Mouse (Mus musculus) right cerebral cortex, postnatal 14 days (tissue): Measurements from ENCODE around the gene Atxn2.
"Not testable (repeated sequence)": the region's sequence is repeated elsewhere in the genome, so short reads cannot be mapped to it uniquely, and the experiment has no call there.

Experiments
- DNase-seq: peaks from one replicate; pipeline ENCODE4 v3.0.0; 2022

Gene Atxn2

DNA sequence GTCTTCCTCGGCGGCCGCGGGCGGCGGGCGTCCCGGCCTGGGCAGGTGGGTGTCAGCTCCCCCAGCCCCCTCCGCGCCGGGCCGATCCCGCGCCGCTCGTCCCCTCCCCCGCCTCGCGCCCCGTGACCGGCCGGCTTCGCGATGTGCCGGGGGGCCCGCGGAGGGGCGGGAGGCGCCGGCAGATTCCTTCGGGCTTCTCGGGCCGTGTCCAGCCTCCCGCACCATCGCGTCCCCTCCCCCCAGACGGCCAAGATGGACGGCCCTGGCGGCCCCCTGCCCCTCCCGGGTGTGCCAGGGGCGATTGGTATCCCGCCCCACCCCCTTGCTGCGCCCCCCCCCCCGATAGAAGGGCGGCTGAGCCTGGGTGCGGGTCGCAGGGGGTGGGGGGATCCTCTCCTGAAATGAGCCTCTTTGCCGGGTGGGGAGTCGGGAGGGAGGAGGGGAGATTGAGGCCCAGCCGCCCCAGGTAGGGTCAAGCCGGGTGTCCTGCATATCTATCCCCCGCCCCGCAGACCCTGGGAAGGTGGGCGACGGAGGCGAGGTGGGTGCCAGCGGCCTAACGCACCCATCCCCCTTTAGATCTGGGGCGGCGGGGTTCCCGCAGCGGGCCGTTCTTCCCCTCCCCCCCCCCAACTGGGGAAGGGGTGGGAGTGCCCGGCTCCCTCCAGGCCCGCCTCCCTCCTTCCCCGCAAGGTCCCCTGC is 1.2 kb downstream of the Atxn2 start:
- peak; percentile 52 for DNase-seq

DNA sequence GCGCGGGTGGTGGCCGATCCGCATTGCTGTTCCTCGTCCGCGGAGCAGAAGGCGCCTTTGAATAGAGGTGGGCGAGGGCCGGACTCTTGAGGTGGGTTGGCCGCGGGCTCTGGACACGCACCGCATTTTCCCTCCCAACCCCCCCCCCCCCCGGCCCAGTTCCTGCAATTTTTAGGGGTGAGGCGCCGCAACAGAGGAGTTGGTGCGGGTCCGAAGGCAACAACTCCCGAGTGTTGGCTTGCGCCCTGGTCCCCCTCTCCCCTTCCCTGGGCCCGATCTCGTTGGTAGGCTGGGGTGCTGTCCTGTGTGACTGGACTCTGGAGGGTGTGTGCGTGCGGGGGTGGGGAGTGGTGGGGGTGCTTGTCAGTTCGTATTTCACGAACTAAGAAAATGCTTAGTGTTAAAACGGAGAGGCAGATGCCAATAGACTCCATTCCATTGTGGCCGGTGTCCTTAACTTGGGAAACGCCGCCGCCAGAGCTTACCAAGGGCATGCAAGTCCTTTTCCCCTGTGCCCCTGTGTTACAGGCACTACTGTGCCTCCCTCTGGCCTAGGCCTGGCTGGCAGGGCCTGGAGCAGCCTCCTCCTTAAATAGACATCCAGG is 1.9 kb downstream of the Atxn2 start:
- DNase-seq, result peak; percentile 32

DNA sequence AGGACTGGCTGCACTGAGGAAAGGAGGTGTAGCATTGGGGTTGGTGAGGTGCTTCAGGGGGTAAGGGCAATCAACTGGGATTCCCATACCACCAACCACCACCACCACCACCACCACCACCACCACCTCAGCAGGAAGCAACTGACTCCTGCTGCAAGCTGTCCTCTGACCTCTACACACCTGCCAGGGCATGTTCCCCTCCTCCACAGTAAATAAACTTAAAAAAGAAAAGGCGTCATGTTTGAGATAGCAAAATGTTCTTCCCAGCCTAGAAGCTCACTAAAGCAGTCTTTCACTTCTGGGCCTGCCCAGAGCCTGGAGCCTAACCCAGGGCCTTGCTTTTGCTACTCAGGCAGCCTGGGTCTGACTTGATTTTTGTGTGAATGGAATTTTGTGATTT is 3.2 kb downstream of the Atxn2 start:
- DNase-seq, result no peak

DNA sequence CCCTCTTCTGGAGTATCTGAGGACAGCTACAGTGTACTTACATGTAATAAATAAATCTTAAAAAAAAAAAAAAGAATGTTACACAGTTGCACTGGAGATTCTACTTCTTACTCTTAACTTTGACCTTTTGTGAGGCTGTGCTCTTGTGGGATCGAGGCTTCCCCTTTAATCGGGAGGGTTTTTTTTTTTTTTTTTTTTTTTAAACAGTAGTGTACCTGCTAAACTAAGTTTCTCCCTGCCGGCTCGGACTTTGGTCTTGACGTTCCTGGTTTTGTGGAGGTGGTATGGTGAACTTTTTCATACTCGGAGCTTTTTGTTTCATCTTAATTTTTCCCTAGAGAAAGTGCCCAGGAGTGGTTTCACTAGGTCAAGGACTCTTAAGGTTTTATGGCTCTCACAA is 3.8 kb downstream of the Atxn2 start:
- DNase-seq, result no peak

DNA sequence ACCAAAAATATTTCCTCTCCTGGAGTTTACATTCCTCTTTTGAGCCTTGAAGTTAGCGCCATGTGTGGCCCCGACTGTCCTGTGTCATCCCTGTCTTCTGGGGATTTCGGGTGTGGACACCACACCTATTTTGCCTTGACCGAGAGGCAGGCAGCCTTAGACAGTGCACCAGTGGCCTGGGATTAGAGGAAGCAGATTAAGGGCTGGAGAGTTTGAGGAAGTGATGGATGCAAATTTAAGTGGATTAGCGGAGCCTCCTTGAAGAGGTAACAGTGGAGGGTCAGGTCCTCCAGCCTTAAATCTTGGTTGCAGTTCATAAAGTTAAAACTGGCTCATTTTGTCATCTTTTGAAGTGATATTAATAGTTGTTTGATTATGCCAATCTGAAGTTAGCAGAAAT is 7.3 kb downstream of the Atxn2 start:
- no peak for DNase-seq

DNA sequence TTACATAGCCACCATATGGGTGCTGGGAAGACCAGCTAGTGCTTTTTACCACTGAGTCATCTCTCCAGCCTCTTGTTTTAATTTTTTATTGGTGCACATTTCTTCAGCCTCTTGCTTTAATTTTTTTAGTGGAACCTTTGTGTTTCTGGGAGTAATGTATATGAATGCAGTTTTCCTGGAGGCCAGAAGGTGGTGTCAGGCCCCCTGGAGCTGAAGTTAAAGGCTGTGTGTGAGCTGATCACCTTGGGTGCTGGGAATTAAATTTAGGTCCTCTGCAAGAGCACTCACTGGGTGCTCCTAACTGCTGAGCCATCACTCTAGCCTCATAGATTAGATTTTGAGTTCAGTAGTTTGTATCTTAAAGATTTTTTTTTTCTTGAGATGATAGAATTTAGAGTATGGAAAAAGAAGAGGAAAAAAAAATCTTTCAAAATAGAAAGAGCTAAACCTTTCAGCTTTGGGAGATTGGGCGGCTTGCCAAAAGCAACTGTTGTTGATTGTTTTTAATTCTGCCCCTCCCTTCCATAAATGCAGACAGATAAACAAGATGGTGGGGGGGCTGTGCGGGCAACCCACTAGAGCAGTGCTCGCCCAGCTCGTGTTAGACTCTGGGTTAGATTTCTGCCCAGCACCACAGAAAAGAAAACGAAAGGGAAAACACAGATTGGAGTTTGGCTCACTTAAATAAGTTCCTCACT is 9.9 kb downstream of the Atxn2 start:
- DNase-seq, result no peak

DNA sequence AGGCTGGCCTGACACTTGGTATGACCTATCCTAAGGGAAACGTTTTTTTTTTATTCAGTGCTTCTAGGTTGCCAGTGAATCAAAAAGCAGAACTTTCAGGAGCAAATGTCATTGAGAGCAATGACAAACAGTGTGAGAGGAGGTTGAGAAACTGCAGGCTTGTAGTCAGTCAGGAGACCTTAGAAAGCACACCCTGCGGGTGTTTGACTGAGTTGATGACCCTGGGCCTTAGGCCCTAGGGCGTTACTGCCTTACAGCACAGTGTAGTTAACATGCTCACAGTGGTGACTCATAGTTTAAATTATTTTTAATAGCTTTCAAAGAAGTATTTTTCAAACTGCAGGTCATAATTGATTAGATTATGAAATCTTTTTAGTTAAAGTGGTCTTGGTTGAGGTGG is 10.7 kb downstream of the Atxn2 start:
- DNase-seq, result no peak

DNA sequence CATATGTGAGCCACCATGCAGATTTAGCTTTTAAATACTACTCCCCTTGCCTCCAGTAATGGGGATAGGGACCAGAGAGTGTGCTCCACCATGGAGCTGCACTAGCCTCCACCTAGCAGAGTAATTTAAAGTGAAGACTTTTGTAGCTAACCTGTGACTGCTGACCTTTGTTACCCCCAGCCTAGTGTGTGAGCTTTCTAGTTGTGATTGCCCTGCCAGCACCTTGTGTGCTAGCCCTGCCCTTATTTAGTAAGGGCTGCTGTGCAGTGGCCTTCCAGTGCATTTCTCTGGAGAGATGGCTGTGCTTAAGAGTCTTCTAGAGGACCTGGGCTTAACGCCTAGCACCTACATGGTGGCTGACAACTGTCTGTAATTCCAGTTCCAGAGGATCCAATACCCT is 13.5 kb downstream of the Atxn2 start:
- DNase-seq, result no peak

DNA sequence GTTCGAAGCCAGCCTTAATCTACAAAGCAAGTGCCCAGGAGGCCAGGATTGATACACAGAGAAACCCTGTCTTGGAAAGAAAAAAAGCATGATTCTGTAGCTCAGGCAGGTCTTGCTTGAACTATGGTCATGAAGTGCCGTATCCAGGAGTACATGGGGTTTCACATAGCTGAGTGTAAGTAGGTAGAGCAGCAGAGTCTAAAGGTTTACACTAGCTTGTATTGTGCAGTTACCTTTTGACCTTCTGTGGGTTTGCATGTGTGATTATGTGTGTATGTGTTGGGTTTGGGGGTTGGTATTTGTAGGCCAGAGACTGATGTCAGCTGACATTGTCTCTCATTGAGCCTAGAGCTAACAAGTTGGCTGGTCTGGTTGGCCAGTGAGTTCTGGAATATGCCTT is 18.9 kb downstream of the Atxn2 start:
- no peak for DNase-seq

DNA sequence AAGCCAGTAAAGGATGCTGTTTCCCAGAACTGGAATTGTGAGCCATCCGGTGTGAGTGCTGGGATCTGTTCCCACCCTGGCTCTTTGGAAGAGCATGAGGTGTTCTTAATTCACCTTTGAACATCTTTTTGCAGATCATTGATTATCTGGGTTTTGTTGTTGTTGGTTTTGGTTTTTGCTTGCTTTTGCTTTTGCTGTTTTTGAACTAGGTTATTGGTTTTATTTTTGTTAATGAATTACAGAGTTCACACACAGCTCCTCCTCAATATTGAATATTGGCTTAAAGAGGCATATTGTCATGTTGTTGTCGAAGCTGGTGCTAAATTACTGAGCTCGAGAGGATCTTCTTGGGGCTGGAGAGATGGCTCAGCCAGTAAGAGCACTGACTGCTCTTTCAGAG is 25.5 kb downstream of the Atxn2 start:
- DNase-seq, result no peak

DNA sequence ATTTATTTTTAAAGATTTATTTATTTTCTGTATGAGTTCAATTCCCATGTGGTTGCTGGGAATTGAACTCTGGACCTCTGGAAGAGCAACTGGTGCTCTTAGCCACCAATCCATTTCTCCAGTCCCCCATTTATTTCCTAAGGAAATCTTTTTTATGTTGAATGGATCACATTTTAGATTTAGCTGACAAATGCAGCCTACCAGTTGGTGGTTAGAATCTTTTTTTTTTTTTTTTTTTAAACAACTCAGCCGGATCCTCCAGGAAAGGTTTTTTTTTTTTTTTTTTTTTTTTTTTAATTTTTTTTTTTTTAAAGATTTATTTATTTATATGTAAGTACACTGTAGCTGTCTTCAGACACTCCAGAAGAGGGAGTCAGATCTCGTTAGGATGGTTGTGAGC is 27.0 kb downstream of the Atxn2 start:
- not testable (repeated sequence) for DNase-seq

DNA sequence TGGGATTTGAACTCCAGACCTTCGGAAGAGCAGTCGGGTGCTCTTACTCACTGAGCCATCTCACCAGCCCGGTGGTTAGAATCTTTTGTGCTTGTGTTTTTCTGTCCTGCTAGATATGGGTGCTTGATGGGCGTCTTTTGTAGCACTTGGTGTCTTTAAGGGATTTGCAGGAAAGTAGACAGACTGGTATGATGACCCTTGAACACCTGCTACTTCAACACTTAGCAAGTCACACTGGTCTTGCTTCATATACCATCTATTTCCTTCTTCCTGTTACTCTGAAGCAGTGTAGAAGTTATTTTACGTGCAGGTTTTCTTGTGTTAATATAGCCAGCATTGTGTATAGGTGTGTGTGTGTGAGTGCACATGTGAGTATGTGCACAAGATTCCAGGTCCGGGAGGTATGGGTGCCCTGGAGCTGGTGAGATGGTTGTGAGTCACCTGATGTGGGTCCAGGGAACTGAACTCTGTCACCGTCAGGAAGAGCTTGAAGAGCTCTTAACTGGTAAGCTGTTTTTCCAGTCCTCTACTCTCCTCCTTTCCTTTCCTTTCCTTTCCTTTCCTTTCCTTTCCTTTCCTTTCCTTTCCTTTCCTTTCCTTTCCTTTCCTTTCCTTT is 27.5 kb downstream of the Atxn2 start:
- no peak for DNase-seq

DNA sequence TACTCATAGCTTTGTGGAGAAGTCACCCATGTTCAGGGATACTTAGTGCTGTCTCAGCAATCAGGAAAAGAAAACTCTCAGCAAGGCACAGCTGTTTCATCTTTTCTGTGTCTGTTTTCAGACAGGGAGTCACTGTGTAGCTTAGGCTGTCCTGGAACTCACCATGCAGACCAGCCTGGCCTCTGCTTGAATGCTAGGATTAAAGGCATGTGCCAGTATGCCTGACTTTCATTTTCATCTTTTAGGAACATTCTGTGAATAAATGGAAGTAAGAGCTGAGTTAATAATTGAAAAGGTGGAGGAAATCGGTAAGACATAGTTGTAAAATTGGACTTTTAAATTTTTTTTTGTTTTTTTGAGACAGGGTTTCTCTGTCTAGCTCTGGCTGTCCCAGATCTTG is 29.4 kb downstream of the Atxn2 start:
- no peak for DNase-seq

DNA sequence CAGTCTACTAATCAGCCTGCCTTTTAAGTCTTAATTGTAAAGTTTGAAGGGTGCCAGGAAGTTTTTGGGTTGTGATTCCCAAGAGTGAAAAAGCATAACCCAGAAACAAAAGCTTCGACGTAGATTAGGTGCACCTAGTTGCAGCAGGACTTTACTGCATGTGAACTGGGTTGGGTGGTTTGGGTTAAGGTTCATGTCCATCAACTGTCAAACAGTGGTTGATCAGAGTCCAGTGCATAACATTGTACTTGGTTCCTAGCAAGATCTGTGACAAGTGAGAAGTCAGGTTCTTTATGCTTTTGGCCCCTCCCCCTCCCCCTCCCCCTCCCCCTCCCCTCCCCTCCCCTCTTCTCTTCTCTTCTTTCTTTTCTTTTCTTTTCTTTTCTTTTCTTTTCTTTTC is 31.8 kb downstream of the Atxn2 start:
- no peak for DNase-seq

DNA sequence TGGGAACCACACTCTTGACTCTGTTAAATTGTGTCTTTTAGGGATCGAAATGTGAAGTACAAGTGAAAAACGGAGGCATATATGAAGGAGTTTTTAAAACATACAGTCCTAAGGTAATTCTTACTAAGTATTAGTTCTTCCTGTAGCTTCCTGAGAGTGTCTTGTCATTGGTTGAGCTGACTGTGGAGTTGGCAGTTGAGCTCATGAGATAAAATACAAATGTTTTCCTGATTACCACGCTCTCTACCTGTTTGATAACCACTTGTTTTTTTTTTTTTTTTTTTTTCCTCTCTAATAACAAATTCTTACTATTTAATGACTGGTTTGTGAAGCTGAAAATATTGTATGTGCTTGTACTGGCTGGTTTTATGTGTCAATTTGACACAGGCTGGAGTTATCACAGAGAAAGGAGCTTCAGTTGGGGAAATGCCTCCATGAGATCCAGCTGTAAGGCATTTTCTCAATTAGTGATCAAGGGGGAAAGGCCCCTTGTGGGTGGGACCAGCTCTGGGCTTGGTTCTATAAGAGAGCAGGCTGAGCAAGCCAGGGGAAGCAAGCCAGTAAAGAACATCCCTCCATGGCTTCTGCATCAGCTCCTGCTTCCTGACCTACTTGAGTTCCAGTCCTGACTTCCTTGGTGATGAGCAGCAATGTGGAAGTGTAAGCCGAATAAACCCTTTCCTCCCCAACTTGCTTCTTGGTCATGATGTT is 36.9 kb downstream of the Atxn2 start:
- not testable (repeated sequence) for DNase-seq

DNA sequence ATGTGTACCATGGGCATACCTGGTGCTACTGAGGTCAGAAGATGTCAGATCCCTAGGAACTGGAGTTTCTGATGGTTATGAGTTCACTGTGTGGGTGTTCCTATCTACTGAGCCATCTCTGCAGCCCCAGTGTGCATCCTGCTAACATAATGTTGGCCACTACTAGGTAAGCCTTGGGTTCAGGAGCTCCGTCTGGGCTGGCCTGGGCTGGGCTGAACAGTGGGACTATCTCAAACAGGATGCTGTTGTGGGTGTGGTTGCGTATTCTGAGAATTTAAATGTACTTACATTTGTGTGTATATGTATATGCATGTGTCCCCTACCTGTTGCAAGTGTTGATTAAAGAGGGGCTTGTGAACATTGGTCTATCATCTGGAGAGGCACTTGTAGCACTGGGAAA is 38.5 kb downstream of the Atxn2 start:
- DNase-seq, result no peak

DNA sequence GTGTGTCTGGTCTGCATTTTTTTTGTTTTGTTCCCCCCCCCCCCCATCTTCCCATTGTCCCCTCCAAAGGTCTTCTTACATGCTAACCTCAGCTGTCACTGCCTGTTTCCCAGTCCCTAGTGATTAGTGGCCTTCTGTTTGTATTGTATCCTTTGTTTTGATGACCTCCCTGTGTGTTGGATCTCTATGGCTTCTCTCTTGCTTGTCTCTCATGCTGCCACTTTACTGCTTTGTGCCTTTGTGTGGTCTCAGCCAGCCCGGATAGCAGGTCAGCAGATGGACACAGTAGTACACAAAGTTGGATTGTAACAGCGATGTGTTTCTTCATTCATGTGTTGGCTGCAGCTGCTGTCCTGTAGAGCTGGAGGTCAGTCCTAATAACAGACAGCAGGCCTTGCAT is 46.8 kb downstream of the Atxn2 start:
- DNase-seq, result no peak

DNA sequence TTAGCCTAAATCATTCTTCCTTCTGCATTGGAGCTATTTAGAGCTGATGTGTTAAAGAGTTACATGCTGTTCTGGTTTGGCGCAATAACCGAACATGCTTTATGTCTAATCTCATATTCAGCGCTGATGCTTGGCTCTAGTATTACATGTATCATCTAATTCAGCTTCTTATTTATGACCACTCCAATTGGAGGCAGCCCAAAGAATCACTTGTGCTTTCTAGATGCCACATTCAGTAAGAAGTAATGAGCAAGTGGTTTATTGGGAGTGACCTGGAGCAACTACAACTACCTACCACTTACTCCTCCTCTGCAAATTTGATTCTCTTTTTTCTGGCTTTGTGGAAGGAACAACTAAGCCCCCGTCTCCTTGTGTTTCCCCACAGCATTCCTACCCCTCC is 47.2 kb downstream of the Atxn2 start:
- no peak for DNase-seq

DNA sequence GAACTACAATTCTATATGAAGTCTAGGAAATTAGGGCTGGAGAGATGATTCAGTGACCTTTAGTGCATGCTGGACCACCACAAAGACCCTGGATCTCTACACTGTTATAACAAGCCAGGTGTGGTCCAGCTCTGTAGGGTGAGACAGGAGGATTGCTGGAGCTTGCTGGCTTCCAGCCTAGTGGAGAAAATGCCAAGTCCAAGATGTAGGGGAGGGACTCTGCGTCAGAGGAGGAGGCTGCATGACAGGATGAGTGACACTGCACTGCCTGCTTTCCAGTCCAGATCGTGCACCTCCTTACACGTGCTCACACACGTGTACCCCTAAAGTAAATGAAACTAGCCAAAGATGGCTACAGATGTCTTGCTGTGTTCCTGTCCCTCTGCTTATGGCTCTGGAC is 48.8 kb downstream of the Atxn2 start:
- no peak for DNase-seq

DNA sequence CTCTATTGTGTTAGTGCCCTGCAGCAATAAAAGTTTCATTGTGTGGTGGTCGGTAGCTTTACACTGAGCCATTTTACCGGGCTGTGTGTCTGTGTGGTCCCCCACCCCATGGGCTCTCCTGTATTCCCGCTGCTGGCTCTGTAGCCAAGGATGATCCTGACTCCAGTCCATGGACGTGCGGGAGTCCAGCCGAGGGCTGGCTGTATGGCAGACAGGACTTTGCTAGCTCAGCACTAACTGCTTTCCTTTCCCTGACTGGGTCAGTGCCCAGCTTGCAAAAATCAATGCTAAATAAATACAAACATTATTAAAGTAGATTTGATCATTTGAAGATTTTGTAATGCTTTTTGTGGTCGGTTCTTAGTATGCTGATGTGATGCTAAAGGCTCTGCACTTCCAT is 50.3 kb downstream of the Atxn2 start:
- no peak for DNase-seq

DNA sequence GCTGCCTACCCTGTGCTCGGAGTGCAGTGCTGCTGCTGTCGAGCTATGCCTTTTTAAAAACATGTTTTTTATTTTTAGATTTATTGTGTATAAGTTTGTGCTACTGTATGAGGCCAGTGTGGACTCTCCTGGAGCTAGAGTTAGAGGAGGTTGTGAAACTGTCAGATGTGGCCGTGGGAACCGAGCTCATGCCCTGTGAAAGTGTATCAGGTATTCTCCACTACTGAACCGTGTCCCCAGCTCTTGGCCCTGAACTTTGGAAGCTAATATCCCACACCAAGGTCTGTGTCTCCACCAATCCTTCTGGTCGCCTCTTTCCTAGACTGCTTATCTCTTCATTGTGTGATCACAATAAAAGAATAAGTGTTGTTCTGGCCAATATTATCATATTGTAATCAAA is 51.8 kb downstream of the Atxn2 start:
- DNase-seq, result no peak

DNA sequence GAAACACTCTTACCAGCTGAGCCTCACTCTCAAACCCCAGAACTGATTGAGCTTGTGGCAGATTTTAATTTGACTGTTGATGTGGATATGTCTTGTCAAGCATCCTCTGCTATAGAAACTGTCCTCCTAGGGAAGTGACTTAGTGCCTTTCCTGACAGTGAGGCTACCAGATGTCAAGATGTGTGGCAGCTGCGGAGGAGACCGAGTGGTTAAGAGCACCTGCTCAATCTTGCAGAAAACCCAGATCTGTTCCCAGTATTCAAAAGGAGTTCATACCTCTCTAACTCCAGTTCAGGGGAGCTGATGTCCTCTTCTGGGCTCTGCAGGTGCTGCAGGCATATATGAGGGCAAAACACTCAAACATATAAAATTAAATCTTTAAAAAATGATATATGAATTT is 53.9 kb downstream of the Atxn2 start:
- DNase-seq, result no peak

DNA sequence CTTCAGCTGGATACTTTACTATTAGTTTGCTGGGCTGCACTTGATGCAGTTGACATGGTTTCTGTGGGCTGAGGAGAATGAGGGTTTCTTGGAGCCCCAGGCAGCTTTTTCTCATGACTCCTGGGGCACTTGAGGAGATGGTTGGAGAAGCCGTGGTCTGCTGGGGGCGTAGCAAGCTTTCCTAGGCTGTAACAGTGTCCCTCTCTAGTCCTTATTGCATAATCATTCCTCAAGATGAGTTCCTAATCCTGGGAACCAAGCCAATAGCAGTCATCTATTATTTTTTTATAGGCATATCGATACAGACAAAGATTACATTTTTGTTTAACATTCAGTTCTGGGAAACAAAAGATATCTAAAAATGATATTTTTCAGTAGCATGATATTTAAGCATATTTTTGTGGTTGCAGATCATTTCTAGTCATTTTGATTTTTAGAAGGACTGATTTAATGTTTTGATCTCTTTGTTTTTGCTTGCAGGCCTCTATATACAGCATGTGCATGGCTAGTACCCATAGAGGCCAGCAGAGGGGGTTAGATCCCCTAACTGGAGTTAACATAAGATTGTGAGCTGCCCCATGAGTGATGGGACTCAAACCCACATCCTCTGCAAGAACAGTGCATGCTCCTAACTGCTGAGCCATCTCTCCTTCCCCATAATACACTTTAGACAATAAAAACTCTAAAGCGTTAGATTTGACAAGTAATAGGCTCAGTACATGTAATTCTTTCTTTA is 55.1 kb downstream of the Atxn2 start:
- DNase-seq, result no peak
